Mouse (Mus musculus) adrenal gland, postnatal 14 days (tissue): Measurements from ENCODE around the gene Stk39. TPM values are rescaled to one million over a fixed set of nuclear protein-coding genes. Genes with fewer than 3 reads are reported as not detected.

Source experiments
- DNase-seq: peaks from one replicate; pipeline ENCODE4 v3.0.0; 2021; ENCODE audit warnings: mixed read lengths
- total RNA-seq: library from RNA; stranded (reverse); gene quantifications from 2 replicates; pipeline ENCODE4 v1.2.3, GENCODE M21; 2021

Gene Stk39
- total RNA-seq, 1 experiment from 2014 or later = 61.9 TPM

DNA sequence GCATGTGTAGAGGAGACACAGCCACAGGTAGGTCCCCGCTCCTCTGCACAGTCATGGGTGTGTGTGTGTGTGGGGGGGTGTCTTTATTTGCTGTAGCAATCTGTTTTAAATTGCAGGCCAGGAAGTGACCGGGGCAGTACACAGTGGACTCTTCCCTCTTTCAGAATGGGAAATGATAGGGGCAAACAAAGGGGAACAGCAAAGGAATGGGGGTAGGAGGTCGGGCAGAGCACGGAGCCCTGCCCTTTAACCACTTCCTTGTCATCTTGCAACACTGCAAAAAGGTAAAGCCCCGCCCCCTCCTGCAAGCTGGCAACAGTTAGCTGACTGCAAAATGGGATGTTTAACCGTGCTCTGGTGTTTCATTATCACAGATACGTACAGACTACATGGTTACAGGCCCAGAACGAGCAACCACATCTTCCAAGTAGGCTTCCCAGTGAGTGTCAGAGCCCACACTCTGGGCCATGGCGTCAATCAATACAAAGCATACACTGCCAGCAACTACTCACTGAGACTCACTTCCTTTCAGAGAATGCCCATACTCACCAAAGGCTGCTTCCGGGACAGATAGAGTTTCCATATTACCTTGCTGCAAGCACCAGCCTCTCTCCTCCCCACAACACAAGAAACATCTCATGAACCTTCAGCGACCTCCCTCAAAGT lies 89.5 kb downstream of the Stk39 start:
- DNase-seq = no peak

GRCm38 (mm10) chr2:68381881-68382280 lies 90.2 kb downstream of the Stk39 start:
- DNase-seq = no peak

- DNase-seq = peak; percentile 27
These were observed 90.9 kb downstream of the Stk39 start for GRCm38 (mm10) chr2:68381205-68381604.

GRCm38 (mm10) chr2:68379631-68380030 lies 92.4 kb downstream of the Stk39 start:
- DNase-seq = peak; percentile 24

DNA sequence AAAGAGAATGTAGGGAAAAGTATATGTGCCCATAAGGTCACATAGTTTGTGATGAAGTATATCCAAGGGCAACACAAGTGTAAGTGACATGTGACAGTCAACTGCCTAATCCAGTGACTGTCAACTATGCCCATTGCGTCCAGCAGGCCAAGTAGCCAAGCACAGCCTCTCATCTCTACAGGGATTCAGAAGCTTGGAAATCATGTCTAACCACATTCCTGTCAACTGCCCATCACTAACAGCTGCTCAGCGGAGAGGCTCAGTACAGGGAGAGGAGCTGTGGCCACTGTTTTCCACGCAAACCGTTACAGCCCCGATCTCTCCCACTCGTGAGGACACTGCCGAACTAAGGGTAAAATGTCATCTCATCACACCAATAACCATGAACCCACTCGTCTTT lies 93.7 kb downstream of the Stk39 start:
- no peak for DNase-seq

- peak; percentile 58 for DNase-seq
These were observed 94.8 kb downstream of the Stk39 start for GRCm38 (mm10) chr2:68377251-68377681.

DNA sequence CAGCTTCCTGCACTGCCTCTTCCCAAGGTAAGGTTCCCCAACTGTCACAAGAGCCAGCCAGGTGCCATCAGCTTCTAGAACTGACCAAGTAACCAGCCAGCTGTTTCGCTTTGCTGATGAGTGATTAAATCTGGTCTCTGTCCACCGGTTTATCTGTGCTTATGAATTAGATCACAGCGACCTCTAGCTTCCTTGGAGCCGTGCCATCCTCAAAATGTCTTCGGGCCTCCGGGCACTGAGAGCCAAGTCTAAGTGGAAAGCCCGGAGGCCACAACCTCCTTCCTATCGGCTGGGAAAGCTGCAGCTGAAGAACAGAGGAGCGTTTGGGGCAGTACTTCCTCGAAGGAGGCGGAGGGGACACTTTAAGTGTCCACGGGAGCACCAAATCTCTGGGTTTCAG lies 95.4 kb downstream of the Stk39 start:
- peak; percentile 89 for DNase-seq

- DNase-seq = no peak
These were observed 97.9 kb downstream of the Stk39 start for GRCm38 (mm10) chr2:68374202-68374601.

DNA sequence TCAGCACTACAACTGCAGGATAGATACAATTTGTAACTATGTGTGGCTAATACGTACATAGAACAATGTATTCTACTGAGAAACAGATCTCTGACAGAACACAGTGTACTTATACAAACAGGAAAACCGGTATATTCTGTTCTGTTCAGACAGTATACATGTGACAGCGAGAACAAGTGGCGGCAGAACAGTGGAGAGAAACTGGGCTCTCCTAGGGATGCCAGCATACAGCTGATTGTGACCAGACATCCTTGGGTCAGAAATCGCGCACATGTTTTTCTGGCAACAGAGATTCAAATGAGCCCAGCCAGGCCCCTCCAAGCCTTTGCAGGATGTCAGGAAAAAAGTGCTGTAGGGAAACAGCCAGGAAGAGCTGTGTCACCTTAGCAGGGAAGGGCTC lies 100.2 kb downstream of the Stk39 start:
- no peak for DNase-seq

GRCm38 (mm10) chr2:68370326-68370725 lies 101.7 kb downstream of the Stk39 start:
- peak; percentile 35 for DNase-seq

GRCm38 (mm10) chr2:68369080-68369479 lies 103.0 kb downstream of the Stk39 start:
- no peak for DNase-seq

- DNase-seq = peak; percentile 66
These were observed 104.1 kb downstream of the Stk39 start for GRCm38 (mm10) chr2:68367944-68368343.

DNA sequence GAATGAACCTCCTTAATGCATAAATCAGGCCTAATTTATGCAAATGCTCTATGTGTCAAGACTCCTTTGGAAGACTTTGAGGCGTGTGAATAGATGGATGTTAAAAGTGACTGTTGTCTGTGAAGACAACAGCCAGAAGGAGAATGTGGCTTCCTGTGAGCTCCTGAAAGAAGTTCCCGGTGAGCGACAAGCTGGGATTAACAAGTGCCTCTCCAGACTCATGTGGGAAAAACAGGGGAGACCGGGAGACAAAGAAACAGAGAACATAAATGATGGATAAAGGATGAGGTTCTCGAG lies 105.2 kb downstream of the Stk39 start:
- DNase-seq = peak; percentile 0

- no peak for DNase-seq
These were observed 105.8 kb downstream of the Stk39 start for GRCm38 (mm10) chr2:68366091-68366896.

GRCm38 (mm10) chr2:68365504-68365903 lies 106.6 kb downstream of the Stk39 start:
- no peak for DNase-seq

DNA sequence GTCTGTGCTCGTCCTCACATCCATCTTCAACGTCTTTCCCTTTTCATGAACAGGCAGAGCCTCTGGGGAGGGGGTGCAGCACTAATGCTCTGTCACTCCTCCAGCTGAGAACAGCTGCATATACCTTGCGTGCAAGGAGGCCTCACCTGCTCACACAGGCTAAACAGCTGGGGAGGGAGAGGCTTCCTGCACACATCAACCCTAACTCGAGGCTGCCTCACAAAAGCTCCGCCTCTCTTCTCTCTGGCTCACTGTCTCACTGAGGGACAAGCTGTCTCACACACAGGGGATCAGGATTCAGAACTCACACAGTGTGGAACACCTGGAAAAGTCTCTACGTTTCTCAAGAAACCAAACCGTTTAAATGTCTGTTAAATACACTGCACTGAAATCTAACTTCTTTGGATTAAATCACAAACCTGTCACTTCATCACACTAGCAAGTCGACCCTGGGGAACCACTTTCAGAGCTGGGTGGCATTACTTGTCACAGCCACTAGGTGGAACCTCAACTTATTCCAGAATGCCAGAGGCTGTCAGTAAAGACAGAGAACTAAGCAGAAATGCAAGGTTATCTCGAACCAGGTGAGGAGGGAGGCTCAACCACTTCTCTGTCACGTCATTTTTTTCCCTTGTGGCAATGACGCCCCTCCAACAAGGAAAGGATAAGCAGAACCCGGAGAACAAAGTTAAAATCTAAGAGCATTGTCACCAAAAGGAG lies 107.7 kb downstream of the Stk39 start:
- peak; percentile 60 for DNase-seq

DNA sequence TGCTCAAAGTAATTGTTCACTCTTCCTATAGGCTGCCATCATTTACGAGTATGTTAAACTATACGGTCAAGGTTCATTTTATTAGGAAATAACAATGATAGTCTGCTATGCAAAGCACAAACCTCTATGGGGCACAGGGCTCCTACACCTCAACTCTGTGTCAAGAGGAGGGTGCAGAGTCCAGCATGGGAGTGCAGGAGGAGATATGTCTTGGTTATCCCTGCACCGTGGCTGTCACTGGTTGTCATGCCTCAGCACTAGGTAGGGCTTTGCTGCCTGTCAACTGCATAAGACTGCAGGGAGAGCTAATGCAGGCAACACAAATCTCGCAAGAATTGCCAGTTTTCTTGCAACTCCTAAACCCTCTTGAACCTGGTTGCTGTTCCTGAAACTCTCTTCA lies 108.9 kb downstream of the Stk39 start:
- DNase-seq = no peak

DNA sequence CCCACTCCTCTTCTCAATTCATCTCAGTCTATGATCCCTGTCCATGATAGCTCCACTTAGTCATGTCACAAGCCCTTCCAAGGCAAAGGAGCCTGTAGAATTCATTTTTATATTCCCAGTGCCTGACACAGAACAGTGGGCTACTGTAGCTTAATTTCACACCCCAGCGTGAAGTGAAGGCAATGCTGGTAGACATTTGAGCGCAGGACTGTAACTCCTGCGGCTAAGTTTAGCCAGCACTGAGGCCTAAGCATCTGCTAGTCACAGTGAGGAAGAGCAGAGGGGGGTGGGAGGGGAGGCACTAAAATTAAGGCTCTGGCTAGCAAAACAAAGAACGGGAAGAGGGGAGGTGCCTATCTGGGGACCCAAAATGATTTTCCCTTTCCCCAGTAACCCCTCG lies 110.4 kb downstream of the Stk39 start:
- no peak for DNase-seq

DNA sequence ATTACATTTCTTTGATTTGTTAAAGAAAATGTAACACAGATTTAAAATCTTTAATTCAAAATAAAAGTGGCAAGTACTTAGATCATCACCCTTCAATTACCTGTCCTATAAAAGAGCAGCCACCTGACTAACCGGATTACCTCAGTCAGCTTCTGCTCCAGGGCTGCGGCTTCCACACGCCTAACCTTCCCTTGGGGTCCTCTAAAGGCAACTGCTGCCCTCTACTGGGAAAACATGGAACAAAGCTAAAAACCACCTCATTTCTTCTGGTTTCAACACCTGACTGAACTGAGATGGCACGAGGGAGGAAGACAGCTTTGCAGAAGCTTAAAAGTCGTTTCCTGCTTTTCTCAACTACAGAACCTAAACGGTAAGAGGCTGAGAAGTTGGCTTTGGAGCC lies 121.4 kb downstream of the Stk39 start:
- DNase-seq = peak; percentile 73

GRCm38 (mm10) chr2:68349593-68350383 lies 122.3 kb downstream of the Stk39 start:
- DNase-seq = peak; percentile 90

DNA sequence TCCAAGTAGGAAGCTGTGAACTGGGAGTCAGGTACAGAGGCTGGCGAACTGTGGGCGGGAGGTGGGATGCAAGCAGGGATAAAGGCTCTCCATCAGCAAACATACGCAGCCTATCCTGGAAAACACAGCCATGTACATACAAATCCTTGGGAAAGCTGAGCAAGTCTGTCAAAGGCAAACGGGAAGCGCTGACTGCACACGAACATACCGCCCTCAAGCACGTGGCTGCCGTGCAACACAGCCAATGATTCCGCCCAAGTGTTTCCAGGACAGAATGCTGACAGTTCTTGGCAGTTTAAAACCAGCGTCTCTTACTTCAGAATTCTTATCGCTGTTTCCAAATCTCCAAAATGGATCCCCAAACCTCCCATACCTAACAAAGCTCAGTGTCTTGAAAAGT lies 123.1 kb downstream of the Stk39 start:
- DNase-seq = no peak

DNA sequence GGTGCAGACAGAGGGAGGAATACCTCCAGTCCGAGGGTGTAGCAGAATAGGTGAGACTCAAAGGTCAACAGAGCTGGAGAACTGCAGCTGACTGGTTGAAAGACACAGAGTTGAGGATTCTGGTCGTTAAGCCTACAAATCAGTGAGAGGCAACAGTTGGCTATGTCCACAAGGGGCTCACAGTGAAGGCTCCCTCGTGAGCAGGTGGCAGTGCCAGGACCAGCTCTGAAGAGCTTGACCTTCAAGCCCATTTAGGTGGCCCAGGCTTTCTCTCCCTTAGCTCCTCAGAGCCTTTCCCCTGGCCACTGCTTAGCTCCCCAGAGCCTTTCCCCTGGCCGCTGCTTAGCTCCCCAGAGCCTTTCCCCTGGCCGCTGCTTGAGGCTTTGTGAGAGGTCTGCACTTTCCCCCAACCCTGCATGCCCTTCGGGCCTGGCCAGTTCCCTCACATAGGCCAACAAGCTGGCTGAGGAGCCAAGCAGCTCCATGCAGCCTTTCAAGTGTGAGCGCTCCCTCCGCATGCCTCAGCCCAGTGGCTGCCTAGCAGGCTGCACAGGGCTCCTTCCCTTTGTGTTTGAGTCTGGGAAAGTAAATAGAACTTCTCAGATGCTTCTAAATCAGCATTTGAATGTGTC lies 125.3 kb downstream of the Stk39 start:
- DNase-seq = peak; percentile 42
